Mouse (Mus musculus) ES-E14 (cell line): Measurements from ENCODE around the gene Cfap45.

Experiments used
- CHD2 ChIP-seq: IDR thresholded peaks from 2 replicates; pipeline ENCODE4 v1.6.1; 2014; ENCODE audit warnings: mild to moderate bottlenecking, low read depth, low read length, inconsistent platforms
- HCFC1 ChIP-seq: IDR thresholded peaks from 2 replicates; pipeline ENCODE4 v1.6.1; 2012; ENCODE audit warnings: low read length, inconsistent platforms, borderline replicate concordance; ENCODE audit not compliant: insufficient read depth
- MAFK ChIP-seq: IDR thresholded peaks from 2 replicates; pipeline ENCODE4 v1.6.1; 2014; ENCODE audit warnings: mild to moderate bottlenecking, low read depth, low read length, inconsistent platforms; ENCODE audit not compliant: insufficient read depth
- ZC3H11A ChIP-seq: IDR thresholded peaks from 2 replicates; pipeline ENCODE4 v1.6.1; 2012; ENCODE audit warnings: low read depth, mild to moderate bottlenecking, inconsistent platforms, low read length, borderline replicate concordance
- ZNF384 ChIP-seq: IDR thresholded peaks from 2 replicates; pipeline ENCODE4 v1.6.1; 2012; ENCODE audit warnings: low read depth, low read length, inconsistent platforms

DNA sequence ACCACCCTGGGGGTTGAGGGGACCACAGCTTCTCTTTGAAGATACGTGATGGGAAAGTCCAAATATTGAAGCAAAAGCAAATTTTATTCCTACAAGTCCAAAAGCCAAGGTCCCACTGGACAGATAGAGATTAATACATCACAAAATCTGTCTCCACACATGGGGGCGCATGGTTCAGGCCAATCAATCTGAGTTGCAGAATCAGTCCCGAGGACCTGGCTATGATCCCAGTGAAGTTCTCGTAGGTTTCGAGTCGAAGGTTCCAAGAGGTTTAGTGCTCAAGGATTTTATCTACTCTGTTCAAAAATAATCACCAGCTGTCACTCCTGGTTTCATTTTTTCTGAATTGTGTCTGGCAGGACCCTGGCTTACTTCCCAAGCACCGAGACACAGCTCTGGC is 30.4 kb downstream of the Cfap45 start:
- no peak for TF ChIP-seq MAFK
- no peak for TF ChIP-seq CHD2
- TF ChIP-seq ZC3H11A, result no peak
- no peak for TF ChIP-seq HCFC1
- TF ChIP-seq ZNF384, result no peak
